Mouse (Mus musculus): ENCODE measurements at regions not wholly inside any gene's neighbourhood (a gene's known extent, or its start where the extent isn't known, plus 50 kb on each side); places are given as distances from the start of the nearest gene placed in this dataset.

GRCm38 (mm10) chr9:41229225-41229582, 67.7 kb upstream of the Ubash3b start:
- Histone ChIP-seq H3K27me3 (ENCODE audit: control insufficient read depth) (no peaks in the 10 kb centered on the region), H3K4me1 (ENCODE audit: control insufficient read depth) (no peaks in the 10 kb centered on the region; the same call in 1 of the 2 replicates), H3K4me3 (replicated peaks) (no peak overlapping the region), H3K36me3 (ENCODE audit: control insufficient read depth) (no peaks in the 10 kb centered on the region), H3K9me3 (ENCODE audit: control insufficient read depth, low read length) (no peaks in the 10 kb centered on the region)
- TF ChIP-seq GATA1 (IDR thresholded peaks at IDR 0.05; ENCODE audit: low read length) (no peak), TAL1 (IDR thresholded peaks at IDR 0.05; ENCODE audit: low read length) (no peak)

- H3K27me3 ChIP-seq (ENCODE audit: control insufficient read depth): no peaks in the 10 kb centered on the region
- no peak for TF ChIP-seq TAL1 (IDR thresholded peaks at IDR 0.05; ENCODE audit: low read length)
- no peaks in the 10 kb centered on the region for H3K9me3 ChIP-seq (ENCODE audit: control insufficient read depth, low read length)
- no peaks in the 10 kb centered on the region; the same call in 1 of the 2 replicates for H3K4me1 ChIP-seq (ENCODE audit: control insufficient read depth)
- no peaks in the 10 kb centered on the region for H3K36me3 ChIP-seq (ENCODE audit: control insufficient read depth)
- H3K4me3 ChIP-seq (replicated peaks): peak overlapping the region; percentile 40
These were observed 67.1 kb upstream of the Ubash3b start for GRCm38 (mm10) chr9:41228425-41229224.

- no peak for TF ChIP-seq GATA1 (IDR thresholded peaks at IDR 0.05; ENCODE audit: low read length)
- TF ChIP-seq TAL1 (IDR thresholded peaks at IDR 0.05; ENCODE audit: low read length): no peak
- no peaks in the 10 kb centered on the region for H3K9me3 ChIP-seq (ENCODE audit: control insufficient read depth, low read length)
- H3K4me1 ChIP-seq (ENCODE audit: control insufficient read depth): no peaks in the 10 kb centered on the region
- no peak overlapping the region for H3K4me3 ChIP-seq (replicated peaks)
- H3K36me3 ChIP-seq (ENCODE audit: control insufficient read depth): no peaks in the 10 kb centered on the region
- peaks cover under 1% of the 10 kb centered on the region for H3K27me3 ChIP-seq (ENCODE audit: control insufficient read depth)
These were observed 61.9 kb upstream of the Ubash3b start for GRCm38 (mm10) chr9:41223406-41223805.

- TF ChIP-seq TAL1 (IDR thresholded peaks at IDR 0.05; ENCODE audit: low read length) (no peak), GATA1 (IDR thresholded peaks at IDR 0.05; ENCODE audit: low read length) (no peak)
- Histone ChIP-seq H3K36me3 (ENCODE audit: control insufficient read depth) (no peaks in the 10 kb centered on the region), H3K9me3 (ENCODE audit: control insufficient read depth, low read length) (no peaks in the 10 kb centered on the region), H3K4me1 (ENCODE audit: control insufficient read depth) (no peaks in the 10 kb centered on the region), H3K4me3 (replicated peaks) (no peak overlapping the region), H3K27me3 (ENCODE audit: control insufficient read depth) (peaks cover 4% of the 10 kb centered on the region)
These were observed 61.0 kb upstream of the Ubash3b start for GRCm38 (mm10) chr9:41222346-41223015.

GRCm38 (mm10) chr9:41221110-41221790, 59.8 kb upstream of the Ubash3b start:
- TF ChIP-seq GATA1 (IDR thresholded peaks at IDR 0.05; ENCODE audit: low read length) (no peak), TAL1 (IDR thresholded peaks at IDR 0.05; ENCODE audit: low read length) (no peak)
- Histone ChIP-seq H3K9me3 (ENCODE audit: control insufficient read depth, low read length) (no peaks in the 10 kb centered on the region), H3K36me3 (ENCODE audit: control insufficient read depth) (no peaks in the 10 kb centered on the region), H3K4me1 (ENCODE audit: control insufficient read depth) (no peaks in the 10 kb centered on the region), H3K27me3 (ENCODE audit: control insufficient read depth) (peaks cover 4% of the 10 kb centered on the region), H3K4me3 (replicated peaks) (no peak overlapping the region)

- Histone ChIP-seq H3K27me3 (ENCODE audit: control insufficient read depth) (peaks cover 4% of the 10 kb centered on the region), H3K36me3 (ENCODE audit: control insufficient read depth) (no peaks in the 10 kb centered on the region), H3K4me1 (ENCODE audit: control insufficient read depth) (peaks cover under 1% of the 10 kb centered on the region), H3K4me3 (replicated peaks) (no peak overlapping the region), H3K9me3 (ENCODE audit: control insufficient read depth, low read length) (no peaks in the 10 kb centered on the region)
- no peak for TF ChIP-seq TAL1 (IDR thresholded peaks at IDR 0.05; ENCODE audit: low read length)
- no peak for TF ChIP-seq GATA1 (IDR thresholded peaks at IDR 0.05; ENCODE audit: low read length)
These were observed 58.7 kb upstream of the Ubash3b start for GRCm38 (mm10) chr9:41220105-41220669.

- Histone ChIP-seq H3K27me3 (ENCODE audit: control insufficient read depth) (peaks cover 4% of the 10 kb centered on the region), H3K9me3 (ENCODE audit: control insufficient read depth, low read length) (no peaks in the 10 kb centered on the region), H3K36me3 (ENCODE audit: control insufficient read depth) (no peaks in the 10 kb centered on the region), H3K4me1 (ENCODE audit: control insufficient read depth) (peaks cover 7% of the 10 kb centered on the region), H3K4me3 (replicated peaks) (no peak overlapping the region)
- TF ChIP-seq GATA1 (IDR thresholded peaks at IDR 0.05; ENCODE audit: low read length) (no peak), TAL1 (IDR thresholded peaks at IDR 0.05; ENCODE audit: low read length) (no peak)
These were observed 57.2 kb upstream of the Ubash3b start for GRCm38 (mm10) chr9:41218702-41219101.

GRCm38 (mm10) chr9:41216248-41216647, 54.8 kb upstream of the Ubash3b start:
- Histone ChIP-seq H3K9me3 (ENCODE audit: control insufficient read depth, low read length) (no peaks in the 10 kb centered on the region), H3K4me1 (ENCODE audit: control insufficient read depth) (peaks cover 7% of the 10 kb centered on the region), H3K27me3 (ENCODE audit: control insufficient read depth) (peaks cover 4% of the 10 kb centered on the region), H3K4me3 (replicated peaks) (no peak overlapping the region), H3K36me3 (ENCODE audit: control insufficient read depth) (no peaks in the 10 kb centered on the region)
- no peak for TF ChIP-seq GATA1 (IDR thresholded peaks at IDR 0.05; ENCODE audit: low read length)
- no peak for TF ChIP-seq TAL1 (IDR thresholded peaks at IDR 0.05; ENCODE audit: low read length)

- peaks cover 4% of the 10 kb centered on the region for H3K27me3 ChIP-seq (ENCODE audit: control insufficient read depth)
- H3K9me3 ChIP-seq (ENCODE audit: control insufficient read depth, low read length): no peaks in the 10 kb centered on the region
- no peaks in the 10 kb centered on the region for H3K36me3 ChIP-seq (ENCODE audit: control insufficient read depth)
- peaks cover 7% of the 10 kb centered on the region for H3K4me1 ChIP-seq (ENCODE audit: control insufficient read depth)
- H3K4me3 ChIP-seq (replicated peaks): no peak overlapping the region
- no peak for TF ChIP-seq TAL1 (IDR thresholded peaks at IDR 0.05; ENCODE audit: low read length)
These were observed 53.5 kb upstream of the Ubash3b start for GRCm38 (mm10) chr9:41215026-41215425.
